Mouse (Mus musculus) embryonic facial prominence, embryonic 11.5 days (tissue): ENCODE measurements around the gene Il11ra1. TPM values are rescaled to one million over a fixed set of nuclear protein-coding genes. Genes with fewer than 3 reads are reported as not detected.

Experiments used
- polyA plus RNA-seq: library from polyadenylated mRNA; unstranded; fragments of >200 nt; fragmentation: Nextera tagmentation; extraction: Ambion mirVana; gene quantifications from 2 replicates; pipeline ENCODE4 v1.2.1, GENCODE M21; 2014

Il11ra1 gene
- polyA plus RNA-seq, 1 experiment from 2014 or later, result 199 TPM

Other genes starting within 250 kb of the Il11ra1 start
- 8.7 and 10.1 TPM in 2 replicates for gene Kif24, start 235.1 kb upstream of the Il11ra1 start, polyA plus RNA-seq
- gene Nudt2, start 234.8 kb upstream of the Il11ra1 start, polyA plus RNA-seq, result 59.7 and 62.3 TPM in 2 replicates
- 9.7 and 11.4 TPM in 2 replicates for gene AI464131, start 196.9 kb upstream of the Il11ra1 start, polyA plus RNA-seq
- gene 1110017D15Rik, start 182.7 kb upstream of the Il11ra1 start, polyA plus RNA-seq, result 6.3 and 6.4 TPM in 2 replicates
- gene Fam219a, start 130.5 kb upstream of the Il11ra1 start, polyA plus RNA-seq, result 2.3 and 4.3 TPM in 2 replicates
- 0.21 and 1.5 TPM in 2 replicates for gene Dnaic1, start 130.2 kb upstream of the Il11ra1 start, polyA plus RNA-seq
- gene Enho, start 59.7 kb upstream of the Il11ra1 start, polyA plus RNA-seq, result 19.9 and 24.5 TPM in 2 replicates
- 8.8 and 9.8 TPM in 2 replicates for gene Cntfr, start 2.9 kb upstream of the Il11ra1 start, polyA plus RNA-seq
- 89.4 and 101 TPM in 2 replicates for gene Rpp25l, start 13.5 kb downstream of the Il11ra1 start, polyA plus RNA-seq
- gene Dctn3, start 23.2 kb downstream of the Il11ra1 start, polyA plus RNA-seq, result 119 and 128 TPM in 2 replicates
- 0.42 TPM in 1 of 2 replicates, not detected in the other for gene Arid3c, start 31.2 kb downstream of the Il11ra1 start, polyA plus RNA-seq
- gene Galt, start 55.2 kb downstream of the Il11ra1 start, polyA plus RNA-seq, result 35.1 and 37.5 TPM in 2 replicates
- 73.4 and 83.8 TPM in 2 replicates for gene Sigmar1, start 56.2 kb downstream of the Il11ra1 start, polyA plus RNA-seq
- 47.7 and 49.3 TPM in 2 replicates for gene Ccl27a, start 74.3 kb downstream of the Il11ra1 start, polyA plus RNA-seq
- gene Gm21541, start 203.6 kb downstream of the Il11ra1 start, polyA plus RNA-seq, result 5.2 and 9.4 TPM in 2 replicates
- 1.5 and 2.0 TPM in 2 replicates for gene Gm20878, start 241.6 kb downstream of the Il11ra1 start, polyA plus RNA-seq